Mouse (Mus musculus) megakaryocyte, embryonic 14.5 days (primary cell): Measurements from ENCODE around the gene Rin2. TPM values are rescaled to one million over a fixed set of nuclear protein-coding genes. Genes with fewer than 3 reads are reported as not detected.
A peak's percentile ranks its signal among the peaks of the same experiment; 100 is the strongest.

Experiments used
- H3K27me3 ChIP-seq: replicated peaks from 2 replicates; pipeline ENCODE3; 2012; ENCODE audit warnings: inconsistent platforms
- H3K36me3 ChIP-seq: replicated peaks from 2 replicates; pipeline ENCODE3; 2012; ENCODE audit warnings: low read length, inconsistent platforms, mixed read lengths
- H3K4me1 ChIP-seq: 2 replicates; pipeline ENCODE4 v1.6.1; 2012; ENCODE audit warnings: inconsistent platforms
- H3K4me3 ChIP-seq: replicated peaks from 2 replicates; pipeline ENCODE3; 2012; ENCODE audit warnings: moderate library complexity, mild to moderate bottlenecking, inconsistent platforms
- H3K9me3 ChIP-seq: 2 replicates; pipeline ENCODE4 v1.6.1; 2012; ENCODE audit warnings: inconsistent platforms
- FLI1 ChIP-seq: IDR thresholded peaks from 2 replicates; pipeline ENCODE4 v1.6.1; 2012; ENCODE audit warnings: low read length, inconsistent platforms, mixed read lengths
- GATA1 ChIP-seq: IDR thresholded peaks from 3 replicates; pipeline ENCODE4 v1.6.1; 2012; ENCODE audit warnings: mixed read lengths, low read length, inconsistent platforms, borderline replicate concordance
- polyA plus RNA-seq: library from polyadenylated mRNA; stranded (reverse); fragments of >175 nt; gene quantifications from 2 replicates; pipeline ENCODE4 v1.2.3, GENCODE M21; 2012; ENCODE audit warnings: low replicate concordance; ENCODE audit not compliant: insufficient read depth

Gene Rin2
- polyA plus RNA-seq, 1 experiment, result 1.1 TPM

DNA sequence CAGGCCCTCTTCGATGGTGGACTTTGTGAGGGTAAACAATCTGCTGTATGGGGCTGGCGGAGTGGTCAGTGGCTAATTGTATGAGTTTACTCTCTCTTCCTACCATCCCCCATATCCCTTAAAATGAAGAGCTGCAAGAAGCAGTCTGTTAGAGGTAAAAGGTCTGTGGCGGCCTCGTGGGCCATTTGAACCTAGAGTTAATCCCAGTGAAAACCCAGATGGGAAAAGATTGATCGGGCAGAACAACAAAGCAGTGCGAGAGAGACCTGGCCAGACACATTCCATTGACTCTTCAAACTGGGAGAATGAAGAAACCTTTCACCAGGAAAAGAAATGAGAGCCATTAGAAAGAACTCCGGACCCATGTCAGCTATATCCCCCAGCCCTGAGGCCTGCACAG, 11.1 kb upstream of the Rin2 start:
- H3K4me3 ChIP-seq, result no peak overlapping the region
- peaks cover 10% of the 10 kb centered on the region for H3K27me3 ChIP-seq
- TF ChIP-seq FLI1 (no peak), GATA1 (no peak)
- no peaks in the 10 kb centered on the region for H3K9me3 ChIP-seq
- H3K4me1 ChIP-seq, result no peaks in the 10 kb centered on the region
- no peaks in the 10 kb centered on the region for H3K36me3 ChIP-seq

DNA sequence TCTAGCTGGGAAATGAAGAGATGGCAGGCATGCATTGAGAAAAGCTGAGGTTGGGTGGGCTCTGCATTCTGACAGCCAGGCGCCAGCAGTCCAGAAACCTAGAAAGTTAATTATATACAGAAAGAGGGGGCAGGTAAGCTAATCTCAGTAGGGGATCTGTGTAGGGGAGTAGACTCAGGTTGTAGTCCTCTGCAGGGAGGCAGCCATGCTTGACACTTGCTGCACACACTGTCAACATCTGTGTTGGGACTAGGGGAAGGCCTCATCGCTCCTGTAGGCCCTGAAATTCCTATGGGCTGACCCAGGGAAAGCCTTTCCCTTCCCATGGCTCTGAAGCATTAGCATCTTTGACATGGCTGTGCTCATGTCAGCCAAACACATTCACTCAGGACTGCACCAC, 10.7 kb upstream of the Rin2 start:
- no peak for TF ChIP-seq FLI1
- TF ChIP-seq GATA1, result no peak
- Histone ChIP-seq H3K4me1 (no peaks in the 10 kb centered on the region), H3K36me3 (no peaks in the 10 kb centered on the region), H3K4me3 (no peak overlapping the region), H3K27me3 (peaks cover 10% of the 10 kb centered on the region), H3K9me3 (no peaks in the 10 kb centered on the region)

DNA sequence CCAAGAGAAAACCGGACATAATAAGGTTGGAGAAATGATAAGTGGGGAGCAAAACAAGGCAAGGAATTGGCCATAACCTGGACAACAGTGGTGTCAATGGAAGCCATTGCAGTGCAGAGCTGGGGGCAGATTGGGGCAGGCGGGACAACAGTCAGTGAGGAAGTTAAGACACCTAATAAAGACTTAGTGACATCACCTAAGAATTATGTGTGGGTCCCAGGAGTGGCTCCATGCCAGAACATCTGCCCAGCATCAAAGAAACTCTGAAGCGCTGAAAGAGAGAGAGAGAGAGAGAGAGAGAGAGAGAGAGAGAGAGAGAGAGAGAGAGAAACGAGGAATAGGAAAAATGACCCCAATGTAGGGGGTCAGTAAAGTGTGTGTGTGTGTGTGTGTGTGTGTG, 6.9 kb upstream of the Rin2 start:
- H3K4me1 ChIP-seq, result no peaks in the 10 kb centered on the region
- no peaks in the 10 kb centered on the region for H3K9me3 ChIP-seq
- H3K27me3 ChIP-seq, result peaks cover 12% of the 10 kb centered on the region
- H3K36me3 ChIP-seq, result no peaks in the 10 kb centered on the region
- TF ChIP-seq FLI1 (no peak), GATA1 (no peak)
- H3K4me3 ChIP-seq, result no peak overlapping the region

DNA sequence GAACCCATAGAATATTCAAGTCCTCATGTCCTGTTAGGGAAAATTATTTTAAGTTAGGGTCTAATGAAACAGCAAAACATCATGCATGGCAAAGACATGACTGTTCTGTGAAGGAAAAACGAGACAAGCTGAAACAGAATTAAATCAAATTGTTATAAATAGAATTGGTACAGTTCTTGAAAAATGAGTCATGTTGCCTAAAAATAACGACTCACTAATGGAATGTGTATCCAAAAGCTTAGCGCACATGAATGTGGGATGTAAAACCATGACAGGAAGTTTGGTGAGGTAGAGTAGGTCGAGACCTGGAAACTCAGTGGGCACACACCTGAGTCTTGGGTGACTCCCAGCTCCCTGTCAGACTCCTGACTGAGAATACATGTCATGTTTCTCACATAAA, 4.9 kb upstream of the Rin2 start:
- H3K36me3 ChIP-seq, result no peaks in the 10 kb centered on the region
- TF ChIP-seq GATA1 (no peak), FLI1 (no peak)
- H3K9me3 ChIP-seq, result no peaks in the 10 kb centered on the region

DNA sequence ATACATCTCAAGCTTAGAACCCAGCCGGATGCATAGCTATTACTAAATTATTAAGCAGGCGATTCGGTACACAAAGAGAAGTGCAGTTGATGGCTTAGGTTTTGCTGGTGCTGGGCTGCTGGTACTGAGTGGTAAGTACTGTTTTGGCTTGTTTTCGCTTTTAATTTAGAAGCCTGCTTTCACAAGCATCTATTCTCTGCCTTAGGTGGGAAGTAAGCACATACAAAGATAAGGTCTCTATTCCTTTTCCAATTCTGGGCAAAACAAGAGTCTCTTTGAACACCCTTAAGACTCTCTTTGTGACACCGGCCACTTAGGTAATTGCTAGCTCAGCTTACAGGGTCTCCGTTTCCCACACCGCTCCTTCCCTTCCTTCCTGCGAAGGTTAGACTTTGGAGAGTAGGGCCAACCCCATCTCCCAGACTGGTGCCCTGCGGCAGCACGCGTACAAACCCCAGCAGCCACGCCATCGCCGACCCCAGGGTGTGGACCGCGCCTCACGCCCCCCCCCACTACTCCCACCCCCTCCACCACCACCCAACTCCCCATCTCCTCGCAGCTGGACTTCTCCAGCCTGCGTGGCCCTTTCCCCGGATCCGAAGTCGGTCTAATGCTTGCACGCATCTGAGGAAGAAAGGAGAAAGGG, 396 bp upstream of the Rin2 start:
- TF ChIP-seq FLI1 (no peak), GATA1 (no peak)
- H3K4me1 ChIP-seq, result peaks cover 18% of the 10 kb centered on the region
- peak overlapping the region; percentile 92 for H3K4me3 ChIP-seq
- H3K9me3 ChIP-seq, result peaks cover 15% of the 10 kb centered on the region
- H3K36me3 ChIP-seq, result no peaks in the 10 kb centered on the region
- H3K27me3 ChIP-seq, result peaks cover 42% of the 10 kb centered on the region

More for the DNA sequence above, 4.9 kb upstream of the Rin2 start:
- peaks cover 20% of the 10 kb centered on the region for H3K27me3 ChIP-seq
- H3K4me1 ChIP-seq, result peaks cover 8% of the 10 kb centered on the region
- H3K4me3 ChIP-seq, result no peak overlapping the region

DNA sequence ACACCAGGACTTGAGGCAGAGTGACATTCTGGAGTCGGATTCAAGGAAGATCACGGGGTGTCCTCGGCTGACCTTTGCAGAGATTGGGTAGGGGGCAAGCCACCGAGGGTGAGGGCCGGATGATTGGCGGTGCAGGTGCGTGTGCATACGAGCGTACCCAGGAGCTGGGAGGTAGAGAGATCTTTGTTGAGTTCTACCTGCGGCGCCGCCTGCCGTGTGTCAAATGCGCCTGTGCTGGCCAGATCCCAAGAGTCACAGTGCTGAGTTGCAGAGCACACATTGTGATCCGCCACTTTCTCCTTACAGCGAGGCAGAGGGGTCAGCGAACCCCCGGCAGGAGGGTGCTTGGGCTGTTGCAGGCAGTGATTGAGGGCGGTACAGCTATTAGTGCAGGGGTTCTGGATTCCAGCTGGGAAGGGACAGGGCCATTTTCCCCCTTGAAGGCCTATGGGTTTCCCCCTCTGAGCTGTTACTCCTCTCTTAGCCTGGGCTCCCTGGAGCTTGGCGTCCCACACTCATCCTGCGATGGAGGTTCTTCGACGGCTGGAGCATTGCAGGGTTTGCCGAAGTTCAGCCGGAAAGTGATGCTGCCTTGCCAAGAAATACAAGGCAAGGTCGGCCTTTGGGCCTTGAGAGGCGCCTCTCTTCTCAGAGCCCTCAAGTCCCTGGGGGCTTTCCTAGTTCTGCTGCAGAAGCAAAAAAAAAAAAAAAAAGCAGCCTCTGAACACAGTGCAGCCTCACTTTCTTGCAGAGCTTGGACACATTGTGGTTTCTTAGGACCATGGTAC, 935 bp downstream of the Rin2 start:
- Histone ChIP-seq H3K27me3 (peaks cover 46% of the 10 kb centered on the region), H3K9me3 (peaks cover 15% of the 10 kb centered on the region), H3K36me3 (no peaks in the 10 kb centered on the region), H3K4me3 (peak overlapping the region; percentile 92), H3K4me1 (peaks cover 18% of the 10 kb centered on the region)
- TF ChIP-seq FLI1 (no peak), GATA1 (no peak)

DNA sequence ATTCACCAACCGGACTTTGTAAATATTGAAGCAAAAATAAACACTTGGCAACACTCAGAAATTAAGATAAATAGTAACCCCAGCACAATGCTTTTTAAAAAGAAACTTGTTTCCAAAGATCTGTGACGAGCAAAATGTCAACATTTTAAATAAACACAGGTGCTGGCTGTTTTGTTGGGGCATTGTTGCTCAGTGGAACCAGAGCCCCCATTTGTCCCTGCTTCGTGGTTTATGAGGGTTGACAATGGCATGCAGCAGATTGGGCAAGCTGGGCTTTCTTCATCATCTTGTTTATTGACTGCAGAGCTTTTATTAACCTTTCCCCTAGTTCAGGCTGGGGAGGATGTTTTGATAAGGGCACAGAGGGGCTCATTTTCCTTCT, 1.5 kb downstream of the Rin2 start:
- Histone ChIP-seq H3K36me3 (no peaks in the 10 kb centered on the region), H3K9me3 (peaks cover 15% of the 10 kb centered on the region), H3K27me3 (peaks cover 47% of the 10 kb centered on the region), H3K4me3 (no peak overlapping the region), H3K4me1 (peaks cover 18% of the 10 kb centered on the region)
- no peak for TF ChIP-seq FLI1
- no peak for TF ChIP-seq GATA1

DNA sequence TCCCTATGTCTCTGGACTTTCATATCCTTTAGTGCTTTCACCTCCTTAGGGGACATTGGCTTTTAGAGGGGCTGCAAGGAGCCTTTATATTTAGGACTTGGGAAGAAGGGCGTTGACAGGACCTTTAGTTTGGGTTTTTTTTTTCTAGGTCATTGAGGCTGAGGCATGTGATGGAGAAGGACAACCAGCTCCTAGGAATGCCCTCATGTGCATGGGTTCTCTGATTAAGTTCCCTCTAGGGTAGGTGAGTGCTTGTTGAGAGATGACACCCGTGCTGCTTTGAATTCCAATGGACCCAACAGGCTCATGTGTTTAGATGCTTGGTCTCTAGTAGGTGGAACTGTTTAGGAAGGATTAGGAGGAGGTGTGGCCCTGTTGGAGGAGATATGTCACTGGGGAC, 1.9 kb downstream of the Rin2 start:
- peaks cover 18% of the 10 kb centered on the region for H3K4me1 ChIP-seq
- no peaks in the 10 kb centered on the region for H3K36me3 ChIP-seq
- no peak overlapping the region for H3K4me3 ChIP-seq
- peaks cover 15% of the 10 kb centered on the region for H3K9me3 ChIP-seq
- TF ChIP-seq GATA1 (no peak), FLI1 (no peak)
- peaks cover 47% of the 10 kb centered on the region for H3K27me3 ChIP-seq

DNA sequence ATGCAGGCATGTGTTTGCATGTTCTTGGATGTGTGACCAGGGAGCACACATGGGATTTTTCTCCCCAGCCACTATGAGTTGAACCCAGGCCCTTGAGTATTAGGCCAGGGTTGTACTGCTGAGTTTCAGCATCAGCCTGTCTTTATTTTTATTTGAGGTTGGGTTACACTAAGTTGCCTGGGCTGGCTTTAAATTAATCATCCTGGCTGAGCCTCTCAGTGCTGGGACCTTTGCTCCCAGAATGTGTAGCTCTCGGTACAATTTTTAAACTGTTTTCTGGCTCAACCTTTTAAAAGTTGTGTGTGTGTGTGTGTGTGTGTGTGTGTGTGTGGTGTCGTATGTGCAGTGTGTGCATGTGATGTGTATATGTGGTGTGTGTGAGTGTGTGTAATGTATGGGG, 5.1 kb downstream of the Rin2 start:
- peaks cover 10% of the 10 kb centered on the region for H3K4me1 ChIP-seq
- H3K4me3 ChIP-seq, result no peak overlapping the region
- H3K9me3 ChIP-seq, result peaks cover 15% of the 10 kb centered on the region
- no peaks in the 10 kb centered on the region for H3K36me3 ChIP-seq
- TF ChIP-seq FLI1 (no peak), GATA1 (no peak)
- H3K27me3 ChIP-seq, result peaks cover 42% of the 10 kb centered on the region

DNA sequence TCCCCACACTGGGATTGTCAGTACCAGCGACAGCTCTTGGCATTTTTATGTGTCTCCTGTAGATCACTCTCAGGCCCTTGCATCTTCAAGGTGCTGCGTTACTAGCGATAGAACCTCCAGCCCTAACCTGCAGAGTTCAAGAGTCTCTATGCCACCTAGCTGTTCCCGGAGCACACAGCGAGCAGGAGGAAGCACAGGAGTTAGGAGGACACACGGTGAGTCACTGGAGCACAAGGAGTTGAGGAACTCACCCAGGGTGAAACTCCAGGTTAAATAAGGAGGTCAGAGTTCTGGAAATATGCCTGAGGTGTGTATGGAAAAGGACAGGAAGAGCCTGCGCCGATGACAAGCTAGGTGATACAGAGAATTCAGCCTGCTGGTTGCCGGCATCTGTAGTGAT, 5.7 kb downstream of the Rin2 start:
- Histone ChIP-seq H3K4me3 (no peak overlapping the region), H3K27me3 (peaks cover 38% of the 10 kb centered on the region), H3K9me3 (peaks cover 15% of the 10 kb centered on the region), H3K36me3 (no peaks in the 10 kb centered on the region), H3K4me1 (peaks cover 4% of the 10 kb centered on the region)
- TF ChIP-seq GATA1, result no peak
- no peak for TF ChIP-seq FLI1

DNA sequence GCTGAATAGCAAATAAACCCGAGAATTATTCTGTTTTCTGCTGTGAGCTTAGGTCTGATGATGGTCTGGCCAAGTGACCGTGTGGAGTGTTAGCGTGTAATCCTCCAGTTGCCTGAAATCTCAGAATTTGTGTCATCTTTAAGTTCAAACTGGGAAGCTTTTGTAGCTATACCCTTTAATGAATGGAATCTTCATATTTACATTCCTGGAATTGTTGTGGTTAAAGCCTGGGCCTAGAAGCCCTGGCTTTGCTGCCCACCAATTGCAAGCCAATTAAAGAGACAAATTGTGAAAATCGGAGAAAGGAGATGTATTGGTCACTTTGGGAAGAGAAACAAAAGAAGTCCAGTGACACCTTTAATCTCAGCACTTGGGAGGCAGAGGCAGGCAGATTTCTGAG, 6.6 kb downstream of the Rin2 start:
- TF ChIP-seq FLI1, result no peak
- TF ChIP-seq GATA1, result no peak
- Histone ChIP-seq H3K4me3 (no peak overlapping the region), H3K9me3 (peaks cover 14% of the 10 kb centered on the region), H3K4me1 (no peaks in the 10 kb centered on the region), H3K36me3 (no peaks in the 10 kb centered on the region), H3K27me3 (peaks cover 33% of the 10 kb centered on the region)
